Mouse (Mus musculus): ENCODE results near the gene 4932438H23Rik. TPM values are rescaled to one million over a fixed set of nuclear protein-coding genes. Genes with fewer than 3 reads are reported as not detected.

4932438H23Rik gene
- polyA plus RNA-seq (2014; fragmentation: Nextera tagmentation; extraction: Ambion mirVana) = 0.39 TPM in 1 of 2 replicates, not detected in the other

DNA sequence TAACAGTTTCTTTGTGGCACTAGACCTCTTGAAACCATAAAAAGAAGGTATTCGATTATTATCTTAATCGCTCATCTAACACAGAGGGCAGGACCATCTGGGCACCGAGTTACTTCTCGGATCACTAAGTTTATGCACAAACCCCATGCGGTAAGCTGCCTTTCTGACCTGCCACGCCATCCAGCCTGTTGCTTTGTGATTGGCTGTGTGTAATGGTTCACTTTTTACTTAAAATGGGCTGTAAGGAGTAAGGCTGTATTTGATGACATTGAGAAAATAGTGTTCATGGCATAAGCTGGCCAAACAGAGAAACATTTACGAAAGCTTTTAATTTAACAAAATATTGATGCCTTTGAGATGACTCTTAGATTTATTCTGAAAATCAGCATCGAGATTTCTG lies at the start of gene 4932438H23Rik:
Gene 4932438H23Rik (minus strand): TSS at position 101 of the 400 bp plus-strand sequence.
- H3K4me3 ChIP-seq (ENCODE audit: low read depth, low read length) = no peak within 1 kb of the TSS
- H3K27me3 ChIP-seq (ENCODE audit: control insufficient read depth, insufficient read depth, low read length) = no peaks in the 10 kb centered on the region
- H3K9ac ChIP-seq (replicated peaks; ENCODE audit: low read depth, low read length) = no peak within 1 kb of the TSS
- H3K4me1 ChIP-seq (ENCODE audit: control insufficient read depth, insufficient read depth, low read length) = no peaks in the 10 kb centered on the region
- WGBS = 87% methylated on average over 8 of the region's 8 CpGs
- ATAC-seq (ENCODE audit: insufficient number of reproducible peaks, insufficient read depth, low FRiP score, low read depth) = no peak
- no peaks in the 10 kb centered on the region for H3K36me3 ChIP-seq (ENCODE audit: control insufficient read depth, insufficient read depth, low read length)
- no peak within 1 kb of the TSS for H3K4me2 ChIP-seq (replicated peaks; ENCODE audit: low read depth, low read length)
- H3K9me3 ChIP-seq (ENCODE audit: control insufficient read depth, low read depth, low read length) = no peaks in the 10 kb centered on the region
- no peak within 1 kb of the TSS for H3K27ac ChIP-seq (ENCODE audit: low read length)

DNA sequence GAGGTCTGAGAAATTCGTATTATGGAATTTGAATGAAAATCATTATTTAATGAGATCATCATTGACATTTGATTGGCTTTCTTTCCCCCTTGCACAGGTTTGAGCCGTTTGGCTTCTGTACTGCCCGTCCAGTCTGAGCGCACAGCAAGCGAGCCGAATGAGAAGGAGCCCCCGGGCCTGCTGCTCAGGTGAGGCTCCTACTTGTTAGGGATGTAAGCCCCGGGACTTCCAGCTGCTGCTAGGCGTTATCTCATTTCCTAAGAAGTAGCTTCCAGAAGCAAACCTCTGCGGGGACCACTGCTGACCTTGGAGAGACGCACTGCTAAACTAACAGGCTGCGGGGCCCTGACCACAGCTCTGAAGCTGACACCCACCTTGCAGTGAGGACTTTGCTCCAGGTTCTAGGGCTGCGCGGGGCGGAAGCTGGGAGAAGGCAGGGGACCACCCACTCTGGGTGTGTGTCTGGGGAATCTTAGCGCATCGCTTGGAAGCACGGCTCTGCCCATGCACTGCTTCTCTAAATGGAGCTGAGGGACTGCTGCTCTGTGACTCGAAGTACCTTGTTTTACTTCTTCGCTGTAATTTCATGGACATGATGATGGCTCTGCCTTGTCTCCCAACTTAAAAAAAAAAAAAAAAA lies 46.2 kb upstream of the 4932438H23Rik start:
- Histone ChIP-seq H3K27ac (ENCODE audit: low read length) (no peak overlapping the region), H3K4me3 (ENCODE audit: low read depth, low read length) (no peak overlapping the region), H3K9ac (replicated peaks; ENCODE audit: low read depth, low read length) (no peak overlapping the region), H3K36me3 (ENCODE audit: control insufficient read depth, insufficient read depth, low read length) (no peaks in the 10 kb centered on the region), H3K4me1 (ENCODE audit: control insufficient read depth, insufficient read depth, low read length) (no peaks in the 10 kb centered on the region), H3K9me3 (ENCODE audit: control insufficient read depth, low read depth, low read length) (no peaks in the 10 kb centered on the region), H3K4me2 (replicated peaks; ENCODE audit: low read depth, low read length) (no peak overlapping the region), H3K27me3 (ENCODE audit: control insufficient read depth, insufficient read depth, low read length) (peaks cover 12% of the 10 kb centered on the region; the same call in 1 of the 2 replicates)
- WGBS = 34% methylated on average over 20 of the region's 20 CpGs
- no peak for ATAC-seq (ENCODE audit: insufficient number of reproducible peaks, insufficient read depth, low FRiP score, low read depth)

DNA sequence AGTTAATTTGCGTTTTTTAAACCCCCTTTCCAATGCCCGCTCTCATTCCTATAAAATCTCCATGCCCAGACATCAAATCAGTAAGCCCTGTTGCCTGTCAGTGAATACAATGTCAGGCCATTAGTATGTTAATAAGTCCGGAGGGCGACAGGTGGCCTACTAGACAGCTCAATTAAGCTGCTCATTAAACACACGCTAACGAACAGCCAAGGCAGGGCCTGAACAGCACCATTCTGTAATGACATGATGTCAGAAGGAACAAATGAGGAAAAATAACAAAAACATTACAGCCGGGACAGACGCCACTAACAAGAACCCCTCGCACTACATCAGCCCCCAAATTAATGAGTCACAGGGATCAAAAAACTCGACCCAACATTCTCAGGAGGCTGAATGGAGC lies 45.5 kb upstream of the 4932438H23Rik start:
- no peak for ATAC-seq (ENCODE audit: insufficient number of reproducible peaks, insufficient read depth, low FRiP score, low read depth)
- H3K9ac ChIP-seq (replicated peaks; ENCODE audit: low read depth, low read length) = no peak overlapping the region
- H3K36me3 ChIP-seq (ENCODE audit: control insufficient read depth, insufficient read depth, low read length) = no peaks in the 10 kb centered on the region
- WGBS = 24% methylated on average over 10 of the region's 10 CpGs
- no peak overlapping the region for H3K27ac ChIP-seq (ENCODE audit: low read length)
- no peaks in the 10 kb centered on the region for H3K4me1 ChIP-seq (ENCODE audit: control insufficient read depth, insufficient read depth, low read length)
- no peak overlapping the region for H3K4me2 ChIP-seq (replicated peaks; ENCODE audit: low read depth, low read length)
- no peaks in the 10 kb centered on the region for H3K9me3 ChIP-seq (ENCODE audit: control insufficient read depth, low read depth, low read length)
- H3K27me3 ChIP-seq (ENCODE audit: control insufficient read depth, insufficient read depth, low read length) = peaks cover 12% of the 10 kb centered on the region; the same call in 1 of the 2 replicates
- H3K4me3 ChIP-seq (ENCODE audit: low read depth, low read length) = no peak overlapping the region

DNA sequence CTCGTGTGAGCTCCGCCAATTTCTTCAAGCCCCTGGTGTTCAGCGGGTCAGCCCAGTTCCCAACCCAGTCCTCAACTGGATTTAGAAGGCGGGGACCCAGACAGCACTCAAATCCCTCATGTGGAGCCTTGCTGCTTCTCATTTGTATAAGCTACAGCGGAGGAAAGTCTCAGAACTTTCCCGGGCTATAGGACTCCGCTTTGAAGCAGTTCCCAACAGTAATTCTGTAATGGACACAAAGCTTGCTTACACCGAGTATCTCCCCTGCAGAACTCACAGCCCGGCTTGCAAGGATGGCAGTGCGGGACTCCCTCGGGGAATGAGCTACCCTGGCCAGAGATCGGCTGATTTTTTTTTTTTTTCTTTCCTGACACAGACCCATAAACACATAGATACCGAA lies 45.1 kb upstream of the 4932438H23Rik start:
- peaks cover 12% of the 10 kb centered on the region; the same call in 1 of the 2 replicates for H3K27me3 ChIP-seq (ENCODE audit: control insufficient read depth, insufficient read depth, low read length)
- no peak for ATAC-seq (ENCODE audit: insufficient number of reproducible peaks, insufficient read depth, low FRiP score, low read depth)

DNA sequence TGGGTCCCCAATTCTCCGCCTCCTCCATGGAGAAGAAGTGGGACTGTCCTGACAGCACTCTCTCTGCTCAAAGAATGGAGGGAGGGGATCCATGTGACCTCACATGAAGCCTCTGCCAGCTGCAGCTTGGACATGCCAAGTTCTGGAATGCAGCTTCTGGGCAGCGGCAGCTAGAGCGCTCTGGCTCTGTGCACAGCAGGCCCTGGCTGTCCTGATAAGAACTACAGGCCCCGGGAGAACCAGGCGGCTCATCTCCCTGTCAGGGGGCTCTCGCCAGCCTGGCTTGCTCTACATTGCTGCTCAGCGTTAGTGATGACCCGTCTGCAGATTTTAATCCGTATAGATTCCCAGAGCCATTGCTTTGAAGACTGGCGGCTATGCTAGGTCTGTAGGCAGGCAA lies 44.6 kb upstream of the 4932438H23Rik start:
- Histone ChIP-seq H3K27ac (ENCODE audit: low read length) (no peak overlapping the region), H3K36me3 (ENCODE audit: control insufficient read depth, insufficient read depth, low read length) (no peaks in the 10 kb centered on the region), H3K4me1 (ENCODE audit: control insufficient read depth, insufficient read depth, low read length) (no peaks in the 10 kb centered on the region), H3K4me2 (replicated peaks; ENCODE audit: low read depth, low read length) (no peak overlapping the region), H3K9me3 (ENCODE audit: control insufficient read depth, low read depth, low read length) (no peaks in the 10 kb centered on the region), H3K27me3 (ENCODE audit: control insufficient read depth, insufficient read depth, low read length) (peaks cover 12% of the 10 kb centered on the region; the same call in 1 of the 2 replicates), H3K9ac (replicated peaks; ENCODE audit: low read depth, low read length) (no peak overlapping the region), H3K4me3 (ENCODE audit: low read depth, low read length) (no peak overlapping the region)
- WGBS = 25% methylated on average over 10 of the region's 10 CpGs
- no peak for ATAC-seq (ENCODE audit: insufficient number of reproducible peaks, insufficient read depth, low FRiP score, low read depth)

More for the DNA sequence above, 45.1 kb upstream of the 4932438H23Rik start:
- Histone ChIP-seq H3K9me3 (ENCODE audit: control insufficient read depth, low read depth, low read length) (no peaks in the 10 kb centered on the region), H3K9ac (replicated peaks; ENCODE audit: low read depth, low read length) (no peak overlapping the region), H3K27ac (ENCODE audit: low read length) (no peak overlapping the region), H3K4me2 (replicated peaks; ENCODE audit: low read depth, low read length) (no peak overlapping the region), H3K4me1 (ENCODE audit: control insufficient read depth, insufficient read depth, low read length) (no peaks in the 10 kb centered on the region), H3K4me3 (ENCODE audit: low read depth, low read length) (no peak overlapping the region), H3K36me3 (ENCODE audit: control insufficient read depth, insufficient read depth, low read length) (no peaks in the 10 kb centered on the region)
- 17% methylated on average over 13 of the region's 13 CpGs for WGBS

DNA sequence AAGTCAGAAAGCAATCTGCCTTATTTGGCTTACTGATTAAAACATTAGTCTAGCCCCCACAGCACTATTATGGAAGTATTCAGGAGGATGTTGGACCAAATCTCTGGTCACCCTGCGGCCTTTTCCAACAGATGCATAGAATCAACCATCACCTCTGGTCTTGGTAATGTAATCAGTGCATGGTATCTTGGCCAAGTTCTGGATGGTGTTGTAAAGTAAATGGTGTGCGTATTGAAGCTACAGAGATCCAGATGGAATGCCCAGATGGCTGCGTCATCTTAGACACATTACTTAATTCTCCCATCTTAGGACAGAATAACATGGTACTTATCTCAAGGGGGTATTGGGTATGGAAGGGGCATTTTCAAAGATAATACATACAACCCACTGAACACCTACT lies 43.8 kb upstream of the 4932438H23Rik start:
- Histone ChIP-seq H3K27me3 (ENCODE audit: control insufficient read depth, insufficient read depth, low read length) (peaks cover 12% of the 10 kb centered on the region; the same call in 1 of the 2 replicates), H3K36me3 (ENCODE audit: control insufficient read depth, insufficient read depth, low read length) (no peaks in the 10 kb centered on the region), H3K4me2 (replicated peaks; ENCODE audit: low read depth, low read length) (no peak overlapping the region), H3K4me3 (ENCODE audit: low read depth, low read length) (no peak overlapping the region), H3K9ac (replicated peaks; ENCODE audit: low read depth, low read length) (no peak overlapping the region), H3K27ac (ENCODE audit: low read length) (no peak overlapping the region), H3K4me1 (ENCODE audit: control insufficient read depth, insufficient read depth, low read length) (no peaks in the 10 kb centered on the region), H3K9me3 (ENCODE audit: control insufficient read depth, low read depth, low read length) (no peaks in the 10 kb centered on the region)
- 91% methylated on average over 3 of the region's 3 CpGs for WGBS
- ATAC-seq (ENCODE audit: insufficient number of reproducible peaks, insufficient read depth, low FRiP score, low read depth) = no peak

DNA sequence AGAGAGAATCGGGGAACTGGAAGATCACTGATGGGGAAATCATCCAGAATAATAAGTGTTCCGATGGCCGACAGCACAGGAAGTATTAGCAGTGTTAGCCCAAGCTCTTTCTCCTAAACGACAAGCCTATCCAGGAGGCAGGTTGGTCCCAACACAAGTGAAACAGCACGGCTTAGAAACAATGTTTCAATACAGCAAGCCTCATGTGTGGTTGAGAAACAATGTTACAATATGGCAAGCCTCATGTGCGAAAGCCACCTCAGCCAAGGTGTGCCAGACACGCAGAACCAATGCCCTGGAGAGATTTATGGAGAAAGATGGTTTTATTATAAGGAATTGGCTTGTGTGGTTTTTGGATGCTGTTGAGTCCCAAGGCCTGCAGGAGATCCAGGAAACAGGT lies 43.2 kb upstream of the 4932438H23Rik start:
- Histone ChIP-seq H3K27me3 (ENCODE audit: control insufficient read depth, insufficient read depth, low read length) (peaks cover 12% of the 10 kb centered on the region; the same call in 1 of the 2 replicates), H3K9me3 (ENCODE audit: control insufficient read depth, low read depth, low read length) (no peaks in the 10 kb centered on the region), H3K9ac (replicated peaks; ENCODE audit: low read depth, low read length) (no peak overlapping the region), H3K4me1 (ENCODE audit: control insufficient read depth, insufficient read depth, low read length) (no peaks in the 10 kb centered on the region), H3K4me2 (replicated peaks; ENCODE audit: low read depth, low read length) (no peak overlapping the region), H3K36me3 (ENCODE audit: control insufficient read depth, insufficient read depth, low read length) (no peaks in the 10 kb centered on the region), H3K4me3 (ENCODE audit: low read depth, low read length) (no peak overlapping the region), H3K27ac (ENCODE audit: low read length) (no peak overlapping the region)
- 91% methylated on average over 7 of the region's 7 CpGs for WGBS
- no peak for ATAC-seq (ENCODE audit: insufficient number of reproducible peaks, insufficient read depth, low FRiP score, low read depth)

DNA sequence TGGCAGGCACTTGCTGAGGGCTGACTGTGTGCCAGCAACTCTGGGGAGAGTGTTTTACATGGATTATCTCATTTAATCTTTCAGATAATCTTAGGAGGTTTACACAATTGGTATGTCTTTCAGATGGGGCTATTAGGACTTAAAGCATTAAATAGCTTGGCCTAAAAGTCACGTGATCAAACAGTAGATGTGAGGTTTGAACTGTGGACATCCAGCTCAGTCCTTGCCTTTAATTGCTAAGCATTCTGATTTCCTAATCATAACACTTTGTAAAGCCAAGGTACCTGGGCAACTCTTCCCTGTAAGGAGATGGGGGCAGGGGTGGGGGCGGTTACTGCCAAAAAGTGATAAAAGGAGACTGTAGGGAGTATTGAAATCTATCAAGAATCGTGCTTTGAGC lies 41.7 kb upstream of the 4932438H23Rik start:
- 76% methylated on average over 3 of the region's 3 CpGs for WGBS
- no peak for ATAC-seq (ENCODE audit: insufficient number of reproducible peaks, insufficient read depth, low FRiP score, low read depth)
- Histone ChIP-seq H3K27me3 (ENCODE audit: control insufficient read depth, insufficient read depth, low read length) (peaks cover 12% of the 10 kb centered on the region; the same call in 1 of the 2 replicates), H3K9ac (replicated peaks; ENCODE audit: low read depth, low read length) (no peak overlapping the region), H3K27ac (ENCODE audit: low read length) (no peak overlapping the region), H3K4me3 (ENCODE audit: low read depth, low read length) (no peak overlapping the region), H3K4me2 (replicated peaks; ENCODE audit: low read depth, low read length) (no peak overlapping the region), H3K4me1 (ENCODE audit: control insufficient read depth, insufficient read depth, low read length) (no peaks in the 10 kb centered on the region), H3K9me3 (ENCODE audit: control insufficient read depth, low read depth, low read length) (no peaks in the 10 kb centered on the region), H3K36me3 (ENCODE audit: control insufficient read depth, insufficient read depth, low read length) (no peaks in the 10 kb centered on the region)

DNA sequence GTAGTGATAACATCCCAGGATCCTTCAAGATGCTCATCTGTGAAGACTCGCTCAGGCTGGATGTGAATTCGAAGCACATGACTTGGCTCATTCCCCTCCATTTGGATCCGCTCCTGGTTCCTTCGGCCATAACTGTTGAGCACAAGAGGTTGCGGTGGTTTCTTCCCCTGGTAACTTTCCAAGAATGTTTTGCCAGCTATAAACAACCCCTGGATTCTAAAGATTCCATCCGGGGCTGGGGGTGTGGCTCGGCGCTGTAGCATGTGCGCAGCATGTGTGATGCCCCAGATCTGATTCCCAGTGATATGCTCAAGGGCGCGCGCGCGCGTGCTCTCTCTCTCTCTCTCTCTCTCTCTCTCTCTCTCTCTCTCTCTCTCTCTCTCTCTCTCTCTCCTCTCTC lies 35.0 kb upstream of the 4932438H23Rik start:
- H3K4me2 ChIP-seq (replicated peaks; ENCODE audit: low read depth, low read length) = no peak overlapping the region
- no peak overlapping the region for H3K27ac ChIP-seq (ENCODE audit: low read length)
- H3K9me3 ChIP-seq (ENCODE audit: control insufficient read depth, low read depth, low read length) = no peaks in the 10 kb centered on the region
- H3K4me3 ChIP-seq (ENCODE audit: low read depth, low read length) = no peak overlapping the region
- H3K4me1 ChIP-seq (ENCODE audit: control insufficient read depth, insufficient read depth, low read length) = no peaks in the 10 kb centered on the region
- ATAC-seq (ENCODE audit: insufficient number of reproducible peaks, insufficient read depth, low FRiP score, low read depth) = no peak
- WGBS = 80% methylated on average over 15 of the region's 15 CpGs
- H3K27me3 ChIP-seq (ENCODE audit: control insufficient read depth, insufficient read depth, low read length) = no peaks in the 10 kb centered on the region
- no peaks in the 10 kb centered on the region for H3K36me3 ChIP-seq (ENCODE audit: control insufficient read depth, insufficient read depth, low read length)
- no peak overlapping the region for H3K9ac ChIP-seq (replicated peaks; ENCODE audit: low read depth, low read length)

All from stomach, embryonic 14.5 days (tissue).